Mouse (Mus musculus): ENCODE measurements around the gene Gsdma2.

DNA sequence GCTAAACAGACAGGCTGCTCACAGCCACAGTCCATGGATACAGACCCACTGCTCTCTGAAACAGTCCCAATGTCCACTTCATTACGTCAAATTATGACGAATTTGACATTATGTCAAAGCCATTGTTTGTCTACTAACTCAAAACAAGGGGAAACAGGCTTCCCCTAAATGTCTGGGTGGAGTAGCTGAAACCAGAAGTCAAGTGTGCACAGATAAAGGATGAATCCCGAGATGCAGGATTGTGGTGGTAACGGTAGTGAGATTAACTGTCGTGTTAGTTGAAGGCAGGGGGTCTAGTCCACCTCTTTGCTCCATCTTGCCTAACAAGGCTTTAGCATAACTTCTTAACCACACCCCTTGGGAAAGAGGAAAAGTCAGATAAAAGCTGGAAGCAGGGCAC is 25.9 kb downstream of the Gsdma2 start:
- TF ChIP-seq CTCF (IDR thresholded peaks at IDR 0.05; ENCODE audit: extremely low read depth, insufficient read depth, insufficient read length, insufficient replicate concordance) (no peak), POLR2A (IDR thresholded peaks at IDR 0.05; ENCODE audit: low read depth, low read length) (no peak)

Data from spleen, adult 2 months (tissue).